Mouse (Mus musculus): Measurements from ENCODE around the gene Aqp7. TPM values are rescaled to one million over a fixed set of nuclear protein-coding genes. Genes with fewer than 3 reads are reported as not detected.

Aqp7 gene
- total and polyA plus RNA-seq, 2 experiments from 2014 or later: not detected

- no peak for ATAC-seq (ENCODE audit: low FRiP score)
Observed at GRCm38 (mm10) chr4:41000271-41000670, 47.7 kb downstream of the Aqp7 start.

GRCm38 (mm10) chr4:40997916-40998315 is 50.0 kb downstream of the Aqp7 start:
- DNase-seq (ENCODE audit: low spot score): no peak
- Histone ChIP-seq H3K9me3 (ENCODE audit: low read length) (no peaks in the 10 kb centered on the region), H3K27me3 (ENCODE audit: insufficient read depth, low read length) (no peaks in the 10 kb centered on the region), H3K36me3 (ENCODE audit: insufficient read depth, low read length) (peaks cover 80% of the 10 kb centered on the region), H3K27ac (ENCODE audit: low read depth, low read length) (no peak overlapping the region), H3K4me2 (ENCODE audit: low read depth, low read length, poor library complexity, severe bottlenecking) (no peak overlapping the region), H3K9ac (replicated peaks; ENCODE audit: low read length, poor library complexity, severe bottlenecking) (no peak overlapping the region), H3K4me3 (ENCODE audit: low read depth, low read length) (no peak overlapping the region), H3K4me1 (ENCODE audit: insufficient read depth, low read length) (no peaks in the 10 kb centered on the region)
- TF ChIP-seq CTCF (IDR thresholded peaks at IDR 0.05): no peak
- 94% methylated on average over 4 of the region's 4 CpGs for WGBS
- no peak for ATAC-seq (ENCODE audit: low FRiP score)

More at GRCm38 (mm10) chr4:41000271-41000670, 47.7 kb downstream of the Aqp7 start:
- Histone ChIP-seq H3K27ac (ENCODE audit: low read depth, low read length) (no peak overlapping the region), H3K27me3 (ENCODE audit: insufficient read depth, low read length) (no peaks in the 10 kb centered on the region), H3K9ac (replicated peaks; ENCODE audit: low read length, poor library complexity, severe bottlenecking) (no peak overlapping the region), H3K4me3 (ENCODE audit: low read depth, low read length) (no peak overlapping the region), H3K4me2 (ENCODE audit: low read depth, low read length, poor library complexity, severe bottlenecking) (no peak overlapping the region), H3K9me3 (ENCODE audit: low read length) (no peaks in the 10 kb centered on the region), H3K4me1 (ENCODE audit: insufficient read depth, low read length) (no peaks in the 10 kb centered on the region), H3K36me3 (ENCODE audit: insufficient read depth, low read length) (peaks cover 81% of the 10 kb centered on the region)
- WGBS: 84% methylated on average over 1 of the region's 1 CpGs
- TF ChIP-seq CTCF (IDR thresholded peaks at IDR 0.05): no peak
- DNase-seq (ENCODE audit: low spot score): no peak

- WGBS: 97% methylated on average over 6 of the region's 6 CpGs
- no peak overlapping the region for H3K4me3 ChIP-seq (ENCODE audit: low read depth, low read length)
- no peak for TF ChIP-seq CTCF (IDR thresholded peaks at IDR 0.05)
- H3K9ac ChIP-seq (replicated peaks; ENCODE audit: low read length, poor library complexity, severe bottlenecking): no peak overlapping the region
- DNase-seq (ENCODE audit: low spot score) (no peak), ATAC-seq (ENCODE audit: low FRiP score) (no peak)
- no peak overlapping the region for H3K27ac ChIP-seq (ENCODE audit: low read depth, low read length)
- no peak overlapping the region for H3K4me2 ChIP-seq (ENCODE audit: low read depth, low read length, poor library complexity, severe bottlenecking)
- no peaks in the 10 kb centered on the region for H3K4me1 ChIP-seq (ENCODE audit: insufficient read depth, low read length)
- H3K27me3 ChIP-seq (ENCODE audit: insufficient read depth, low read length): no peaks in the 10 kb centered on the region
- H3K36me3 ChIP-seq (ENCODE audit: insufficient read depth, low read length): peaks cover 80% of the 10 kb centered on the region
- no peaks in the 10 kb centered on the region for H3K9me3 ChIP-seq (ENCODE audit: low read length)
Observed at GRCm38 (mm10) chr4:40996302-40996701, 51.6 kb downstream of the Aqp7 start.

- no peak for TF ChIP-seq CTCF (IDR thresholded peaks at IDR 0.05)
- Histone ChIP-seq H3K4me2 (ENCODE audit: low read depth, low read length, poor library complexity, severe bottlenecking) (no peak overlapping the region), H3K4me1 (ENCODE audit: insufficient read depth, low read length) (no peaks in the 10 kb centered on the region), H3K9ac (replicated peaks; ENCODE audit: low read length, poor library complexity, severe bottlenecking) (no peak overlapping the region), H3K36me3 (ENCODE audit: insufficient read depth, low read length) (peaks cover 82% of the 10 kb centered on the region), H3K27ac (ENCODE audit: low read depth, low read length) (no peak overlapping the region), H3K27me3 (ENCODE audit: insufficient read depth, low read length) (no peaks in the 10 kb centered on the region), H3K9me3 (ENCODE audit: low read length) (no peaks in the 10 kb centered on the region), H3K4me3 (ENCODE audit: low read depth, low read length) (no peak overlapping the region)
- DNase-seq (ENCODE audit: low spot score) (no peak), ATAC-seq (ENCODE audit: low FRiP score) (no peak)
- WGBS: 79% methylated on average over 6 of the region's 6 CpGs
Observed at GRCm38 (mm10) chr4:40989633-40990032, 58.3 kb downstream of the Aqp7 start.

GRCm38 (mm10) chr4:40983686-40984085 is 64.3 kb downstream of the Aqp7 start:
- 90% methylated on average over 1 of the region's 1 CpGs for WGBS
- Histone ChIP-seq H3K27me3 (ENCODE audit: insufficient read depth, low read length) (no peaks in the 10 kb centered on the region), H3K4me1 (ENCODE audit: insufficient read depth, low read length) (no peaks in the 10 kb centered on the region), H3K9me3 (ENCODE audit: low read length) (no peaks in the 10 kb centered on the region), H3K4me3 (ENCODE audit: low read depth, low read length) (no peak overlapping the region), H3K4me2 (ENCODE audit: low read depth, low read length, poor library complexity, severe bottlenecking) (no peak overlapping the region), H3K27ac (ENCODE audit: low read depth, low read length) (no peak overlapping the region), H3K9ac (replicated peaks; ENCODE audit: low read length, poor library complexity, severe bottlenecking) (no peak overlapping the region), H3K36me3 (ENCODE audit: insufficient read depth, low read length) (peaks cover 53% of the 10 kb centered on the region)
- TF ChIP-seq CTCF (IDR thresholded peaks at IDR 0.05): no peak
- DNase-seq (ENCODE audit: low spot score) (no peak), ATAC-seq (ENCODE audit: low FRiP score) (no peak)

Small RNA genes within 50 kb of the gene (microRNA-seq; reads per million reads assigned to microRNA genes)
- 4.4 reads per million, percentile 7 among the genes with 10 or more reads in this experiment for gene Mir3094 (ENCODE audit: borderline number of aligned reads)

Other genes with a start within 250 kb of the Aqp7 start
- gene B4galt1, start 194.1 kb downstream of the Aqp7 start, total RNA-seq (2014; rRNA removed): 10.0 and 11.0 TPM in 2 replicates
- 5.7 and 5.8 TPM in 2 replicates for gene B4galt1, start 194.1 kb downstream of the Aqp7 start, polyA plus RNA-seq (2015; fragmentation: Nextera tagmentation; extraction: Ambion mirVana)
- not detected in 2 replicates for gene Spink4, start 128.1 kb downstream of the Aqp7 start, total RNA-seq (2014; rRNA removed)
- gene Spink4, start 128.1 kb downstream of the Aqp7 start, polyA plus RNA-seq (2015; fragmentation: Nextera tagmentation; extraction: Ambion mirVana): not detected in 2 replicates
- gene Bag1, start 99.8 kb downstream of the Aqp7 start, total RNA-seq (2014; rRNA removed): 92.3 and 114 TPM in 2 replicates
- 163 and 170 TPM in 2 replicates for gene Bag1, start 99.8 kb downstream of the Aqp7 start, polyA plus RNA-seq (2015; fragmentation: Nextera tagmentation; extraction: Ambion mirVana)
- 65.2 and 66.9 TPM in 2 replicates for gene Chmp5, start 99.7 kb downstream of the Aqp7 start, total RNA-seq (2014; rRNA removed)
- gene Chmp5, start 99.7 kb downstream of the Aqp7 start, polyA plus RNA-seq (2015; fragmentation: Nextera tagmentation; extraction: Ambion mirVana): 131 and 137 TPM in 2 replicates
- 63.1 and 74.4 TPM in 2 replicates for gene Nfx1, start 77.2 kb downstream of the Aqp7 start, total RNA-seq (2014; rRNA removed)
- 70.6 and 76.3 TPM in 2 replicates for gene Nfx1, start 77.2 kb downstream of the Aqp7 start, polyA plus RNA-seq (2015; fragmentation: Nextera tagmentation; extraction: Ambion mirVana)
- gene Aqp3, start 50.0 kb upstream of the Aqp7 start, total RNA-seq (2014; rRNA removed): 1.1 TPM in 1 of 2 replicates, not detected in the other
- gene Aqp3, start 50.0 kb upstream of the Aqp7 start, polyA plus RNA-seq (2015; fragmentation: Nextera tagmentation; extraction: Ambion mirVana): 0.25 and 0.47 TPM in 2 replicates
- 67.9 and 70.8 TPM in 2 replicates for gene Nol6, start 76.3 kb upstream of the Aqp7 start, total RNA-seq (2014; rRNA removed)
- gene Nol6, start 76.3 kb upstream of the Aqp7 start, polyA plus RNA-seq (2015; fragmentation: Nextera tagmentation; extraction: Ambion mirVana): 39.9 and 40.1 TPM in 2 replicates
- 49.9 TPM in 2 replicates for gene Ube2r2, start 87.6 kb upstream of the Aqp7 start, total RNA-seq (2014; rRNA removed)
- 41.0 and 50.4 TPM in 2 replicates for gene Ube2r2, start 87.6 kb upstream of the Aqp7 start, polyA plus RNA-seq (2015; fragmentation: Nextera tagmentation; extraction: Ambion mirVana)
- 19.1 and 36.1 TPM in 2 replicates for gene Ubap2, start 227.0 kb upstream of the Aqp7 start, total RNA-seq (2014; rRNA removed)
- 36.2 and 38.5 TPM in 2 replicates for gene Ubap2, start 227.0 kb upstream of the Aqp7 start, polyA plus RNA-seq (2015; fragmentation: Nextera tagmentation; extraction: Ambion mirVana)

All from midbrain, postnatal 0 days (tissue).